8 mouse cellular contexts compared by ENCODE assay signal in the genomic region with DNA sequence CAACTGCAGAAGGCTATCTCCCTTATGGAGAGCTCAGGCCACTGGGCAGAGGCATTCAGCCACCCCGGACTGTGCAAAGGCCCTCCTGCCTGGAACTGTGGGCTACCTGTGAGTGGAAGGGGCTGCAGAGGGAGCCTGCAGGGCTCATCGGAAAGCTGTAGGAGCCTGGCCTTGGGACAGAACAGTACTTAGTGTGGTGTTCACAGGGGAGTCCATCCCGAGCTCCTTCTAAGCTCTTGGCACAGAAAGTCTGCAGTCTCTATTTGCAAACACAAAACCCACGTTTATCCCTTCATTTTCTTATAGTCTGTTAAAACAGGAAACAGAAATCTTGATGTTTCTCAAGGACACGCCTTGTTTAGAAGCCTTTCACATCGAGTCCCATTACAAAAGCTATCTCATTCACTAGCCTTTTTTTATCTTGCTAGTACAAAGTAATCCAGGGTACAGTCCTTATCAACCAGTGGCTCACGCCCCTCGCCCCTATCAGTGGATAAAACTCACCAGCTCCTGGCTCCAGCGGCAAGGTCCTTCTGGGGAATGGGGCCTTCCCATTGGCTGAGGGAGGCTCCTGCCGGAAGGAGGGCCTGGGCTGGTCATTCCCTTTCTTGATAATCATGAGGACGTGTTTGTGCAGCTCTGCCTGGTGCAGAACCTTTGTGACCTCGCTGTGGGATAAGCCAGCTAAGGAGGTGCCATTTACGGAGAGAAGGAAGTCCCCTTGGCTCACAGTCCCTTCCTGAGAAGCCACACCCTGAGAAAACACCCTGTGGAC. TPM values are rescaled to one million over a fixed set of nuclear protein-coding genes. Genes with fewer than 3 reads are reported as not detected.
DNase-seq lines count a peak whose midpoint lies in the region; ATAC-seq lines count a peak whose summit lies in the region.
"Had no signal": no experiment of that assay in that cellular context is flagged by ENCODE, and none has a peak within 500 bp of the region (broad histone marks: within the 10 kb centered on the region; RNA-seq: fewer than 3 reads in every experiment).

No protein-coding gene starts in this region.

- peaks cover 30% of the 10 kb centered on the region for H3K4me1 ChIP-seq in forebrain, embryonic 15.5 days

- no peak overlapping the region for H3K4me2 ChIP-seq in forebrain, embryonic 15.5 days (replicated peaks)

- no peak for ATAC-seq in forebrain, embryonic 15.5 days (replicated peaks)

- no peak overlapping the region for H3K27ac ChIP-seq in forebrain, embryonic 15.5 days (replicated peaks)

- H3K27me3 ChIP-seq in forebrain, embryonic 15.5 days: no peaks in the 10 kb centered on the region

- no peaks in the 10 kb centered on the region for H3K9me3 ChIP-seq in forebrain, embryonic 15.5 days

- H3K9ac ChIP-seq in forebrain, embryonic 15.5 days (replicated peaks): no peak overlapping the region

- intact Hi-C loops in heart, postnatal 10 days (cut with DNase I): loop anchor here (2.0 kb wide), 1 partner anchor 427 kb away; no protein-coding TSS in a partner anchor
- intact Hi-C loops in gastrocnemius, postnatal 36 days (cut with DNase I): no loop called here

- H3K36me3 ChIP-seq in forebrain, embryonic 15.5 days: no peaks in the 10 kb centered on the region

- H3K4me3 ChIP-seq in forebrain, embryonic 15.5 days: no peak overlapping the region
- H3K4me3 ChIP-seq: myocyte had no signal

- DNase-seq in ovary, postnatal 36 days (ENCODE audit: low spot score): peak; percentile 48
- DNase-seq in ovary, postnatal 10 days (ENCODE audit: low spot score): no peak
- DNase-seq in heart, postnatal 10 days: peak; percentile 49 to 61
- peak; percentile 50 to 58 for DNase-seq in lung, adult 18-20 months
- no peak for DNase-seq in right cerebral cortex, postnatal 10 days (ENCODE audit: low spot score in 2 of 2)
- DNase-seq in gastrocnemius, postnatal 36 days: no peak

- 50% methylated on average over 13 of the region's 13 CpGs for WGBS in forebrain, embryonic 15.5 days

RNA-seq across cellular contexts. Expression of a gene that starts 45.8 kb away (rescaled TPM):
- under 1 TPM in 1 of 2 experiments, not detected in 1; 0.65 TPM for total RNA-seq in heart, postnatal 10 days (2021)
- total RNA-seq in gastrocnemius, postnatal 36 days (2021): not detected
- polyA plus RNA-seq in forebrain, embryonic 15.5 days (2015; fragmentation: Nextera tagmentation; extraction: Ambion mirVana): 0.80 and 0.91 TPM in 2 replicates

RNA-seq across cellular contexts. Expression of a gene that starts 46.2 kb away (rescaled TPM):
- total RNA-seq in heart, postnatal 10 days (2021): 10 to 100 TPM; 87.3 to 98.4 TPM
- 10 to 100 TPM; 69.0 to 74.6 TPM for total RNA-seq in gastrocnemius, postnatal 36 days (2021)
- 66.1 and 74.2 TPM in 2 replicates for polyA plus RNA-seq in forebrain, embryonic 15.5 days (2015; fragmentation: Nextera tagmentation; extraction: Ambion mirVana)

Comparison
In these comparisons a context has a peak if more than half of its experiments do, and no peak if none do; other contexts are left out.
1. DNase-seq: peak in ovary, postnatal 36 days (single experiment), heart, postnatal 10 days (2 of 2) and lung, adult 18-20 months (2 of 2); none in ovary, postnatal 10 days (single experiment), right cerebral cortex, postnatal 10 days (0 of 2) and gastrocnemius, postnatal 36 days (0 of 2).